Mouse (Mus musculus) spleen, adult 2 months (tissue): ENCODE data around the gene Atad1.

Experiments used
- CTCF ChIP-seq: fragments of 200-500 bp; IDR thresholded peaks from 2 replicates; pipeline ENCODE4 v1.5.1; 2011; ENCODE audit warnings: mild to moderate bottlenecking, inconsistent platforms; ENCODE audit not compliant: insufficient read depth, insufficient read length, insufficient replicate concordance; ENCODE audit errors: extremely low read depth
- POLR2A ChIP-seq: fragments of 200-500 bp; IDR thresholded peaks from 2 replicates; pipeline ENCODE4 v1.6.1; 2011; ENCODE audit warnings: low read depth, low read length, inconsistent platforms

GRCm38 (mm10) chr19:32712588-32713042 is 27.0 kb downstream of the Atad1 start:
- TF ChIP-seq CTCF (0 out of 2 replicates have a peak, but pooled peaks have one; percentile 0), POLR2A (no peak)
